Mouse (Mus musculus) neural tube, embryonic 14.5 days (tissue): Measurements from ENCODE around the gene Cnn3. TPM values are rescaled to one million over a fixed set of nuclear protein-coding genes. Genes with fewer than 3 reads are reported as not detected.
A peak's percentile ranks its signal among the peaks of the same experiment; 100 is the strongest.

ENCODE experiments used
- ATAC-seq: fragments of 200-750 bp; cut with Nextera tagmentation; 2 replicates; pipeline ENCODE4 v1.8.0; 2017; ENCODE audit warnings: low read depth, mild to moderate bottlenecking, moderate TSS enrichment, moderate library complexity
- H3K27ac ChIP-seq: fragments of 300-500 bp; sonication (generic); 2 replicates; pipeline ENCODE4 v1.5.1; 2014; ENCODE audit warnings: low read depth, mild to moderate bottlenecking, control low read depth, low read length, moderate library complexity, mixed read lengths
- H3K27me3 ChIP-seq: fragments of 300-500 bp; sonication (generic); 2 replicates; pipeline ENCODE4 v1.6.1; 2014; ENCODE audit warnings: low read length; ENCODE audit not compliant: control insufficient read depth, insufficient read depth
- H3K36me3 ChIP-seq: fragments of 300-500 bp; sonication (generic); 2 replicates; pipeline ENCODE4 v1.6.1; 2014; ENCODE audit warnings: low read length, mixed read lengths; ENCODE audit not compliant: control insufficient read depth, insufficient read depth
- H3K4me1 ChIP-seq: fragments of 300-500 bp; sonication (generic); 2 replicates; pipeline ENCODE4 v1.6.1; 2014; ENCODE audit warnings: low read length; ENCODE audit not compliant: control insufficient read depth, insufficient read depth
- H3K4me2 ChIP-seq: fragments of 300-500 bp; sonication (generic); 2 replicates; pipeline ENCODE4 v1.6.1; 2014; ENCODE audit warnings: mild to moderate bottlenecking, low read depth, low read length, control low read depth
- H3K4me3 ChIP-seq: fragments of 300-500 bp; sonication (generic); 2 replicates; pipeline ENCODE4 v1.5.1; 2014; ENCODE audit warnings: low read depth, low read length, control low read depth, mixed read lengths
- H3K9ac ChIP-seq: fragments of 300-500 bp; sonication (generic); replicated peaks from 2 replicates; pipeline ENCODE4 v1.6.1; 2014; ENCODE audit warnings: low read depth, mild to moderate bottlenecking, control low read depth, low read length, mixed read lengths
- H3K9me3 ChIP-seq: fragments of 300-500 bp; sonication (generic); 2 replicates; pipeline ENCODE4 v1.6.1; 2016; ENCODE audit warnings: low read length; ENCODE audit not compliant: control insufficient read depth
- WGBS: fragments of 180-500 bp; shearing (Covaris S2); extraction: QIAGEN DNeasy Blood & Tissue Kit; methylation state at CpG from one replicate; pipeline ENCODE4 v1.1.7; 2014; 5-methylcytosine and 5-hydroxymethylcytosine counted together
- polyA plus RNA-seq: library from polyadenylated mRNA; unstranded; fragments of >200 nt; fragmentation: Nextera tagmentation; extraction: Ambion mirVana; gene quantifications from 2 replicates; pipeline ENCODE4 v1.2.1, GENCODE M21; 2014

Cnn3 gene
- polyA plus RNA-seq, 1 experiment from 2014 or later: 409 TPM

GRCm38 (mm10) chr3:121441504-121441903, 15.2 kb downstream of the Cnn3 start:
- H3K36me3 ChIP-seq: no peaks in the 10 kb centered on the region
- H3K4me3 ChIP-seq: no peak overlapping the region
- WGBS: 98% methylated on average over 12 of the region's 12 CpGs
- no peak for ATAC-seq
- no peak overlapping the region for H3K9ac ChIP-seq
- no peaks in the 10 kb centered on the region for H3K9me3 ChIP-seq
- H3K4me1 ChIP-seq: peaks cover 6% of the 10 kb centered on the region; the same call in 1 of the 2 replicates
- no peak overlapping the region for H3K27ac ChIP-seq
- H3K4me2 ChIP-seq: no peak overlapping the region
- H3K27me3 ChIP-seq: no peaks in the 10 kb centered on the region

- no peak for ATAC-seq
- no peak overlapping the region for H3K4me2 ChIP-seq
- no peak overlapping the region for H3K27ac ChIP-seq
- H3K36me3 ChIP-seq: no peaks in the 10 kb centered on the region
- 92% methylated on average over 5 of the region's 5 CpGs for WGBS
- H3K4me3 ChIP-seq: no peak overlapping the region
- H3K9ac ChIP-seq: no peak overlapping the region
- peaks cover 3% of the 10 kb centered on the region; the same call in 1 of the 2 replicates for H3K4me1 ChIP-seq
- H3K9me3 ChIP-seq: no peaks in the 10 kb centered on the region
- H3K27me3 ChIP-seq: no peaks in the 10 kb centered on the region
Observed at GRCm38 (mm10) chr3:121442288-121442687, 16.0 kb downstream of the Cnn3 start.

- no peak overlapping the region for H3K4me3 ChIP-seq
- no peak overlapping the region for H3K27ac ChIP-seq
- H3K4me2 ChIP-seq: no peak overlapping the region
- no peak for ATAC-seq
- no peaks in the 10 kb centered on the region for H3K36me3 ChIP-seq
- no peak overlapping the region for H3K9ac ChIP-seq
- H3K4me1 ChIP-seq: peaks cover 17% of the 10 kb centered on the region
- no peaks in the 10 kb centered on the region for H3K27me3 ChIP-seq
- 83% methylated on average over 4 of the region's 4 CpGs for WGBS
- H3K9me3 ChIP-seq: no peaks in the 10 kb centered on the region
Observed at GRCm38 (mm10) chr3:121443861-121444271, 17.6 kb downstream of the Cnn3 start.

- Histone ChIP-seq H3K4me3 (no peak overlapping the region), H3K4me1 (peaks cover 19% of the 10 kb centered on the region), H3K9me3 (no peaks in the 10 kb centered on the region), H3K27me3 (no peaks in the 10 kb centered on the region), H3K4me2 (no peak overlapping the region), H3K27ac (no peak overlapping the region), H3K9ac (no peak overlapping the region), H3K36me3 (no peaks in the 10 kb centered on the region)
- ATAC-seq: no peak
- WGBS: 97% methylated on average over 6 of the region's 6 CpGs
Observed at GRCm38 (mm10) chr3:121444414-121444813, 18.1 kb downstream of the Cnn3 start.

GRCm38 (mm10) chr3:121446454-121446853, 20.2 kb downstream of the Cnn3 start:
- peaks cover 5% of the 10 kb centered on the region; the same call in 1 of the 2 replicates for H3K36me3 ChIP-seq
- WGBS: 74% methylated on average over 8 of the region's 8 CpGs
- H3K27me3 ChIP-seq: no peaks in the 10 kb centered on the region
- H3K9me3 ChIP-seq: no peaks in the 10 kb centered on the region
- no peak for ATAC-seq
- no peak overlapping the region for H3K4me3 ChIP-seq
- no peak overlapping the region for H3K9ac ChIP-seq
- no peak overlapping the region for H3K4me2 ChIP-seq
- H3K4me1 ChIP-seq: peaks cover 20% of the 10 kb centered on the region
- H3K27ac ChIP-seq: no peak overlapping the region

- Histone ChIP-seq H3K9me3 (no peaks in the 10 kb centered on the region), H3K27ac (peak overlapping the region; percentile 28; the same call in 1 of the 2 replicates), H3K9ac (no peak overlapping the region), H3K4me3 (no peak overlapping the region), H3K27me3 (no peaks in the 10 kb centered on the region), H3K36me3 (peaks cover 17% of the 10 kb centered on the region), H3K4me1 (peaks cover 20% of the 10 kb centered on the region), H3K4me2 (0 out of 2 replicates have a peak overlapping the region, but pooled peaks have one; percentile 20)
- WGBS: 18% methylated on average over 11 of the region's 11 CpGs
- peak; percentile 44; the same call in 1 of the 2 replicates for ATAC-seq
Observed at GRCm38 (mm10) chr3:121448029-121448468, 21.8 kb downstream of the Cnn3 start.

GRCm38 (mm10) chr3:121448606-121449005, 22.3 kb downstream of the Cnn3 start:
- Histone ChIP-seq H3K9ac (no peak overlapping the region), H3K27me3 (no peaks in the 10 kb centered on the region), H3K27ac (peak overlapping the region; percentile 34; the same call in 1 of the 2 replicates), H3K9me3 (no peaks in the 10 kb centered on the region), H3K36me3 (peaks cover 17% of the 10 kb centered on the region), H3K4me2 (peak overlapping the region; percentile 20; the same call in 1 of the 2 replicates), H3K4me1 (peaks cover 20% of the 10 kb centered on the region), H3K4me3 (no peak overlapping the region)
- 36% methylated on average over 8 of the region's 8 CpGs for WGBS
- peak; percentile 69 for ATAC-seq

GRCm38 (mm10) chr3:121449527-121449926, 23.2 kb downstream of the Cnn3 start:
- Histone ChIP-seq H3K4me2 (no peak overlapping the region), H3K36me3 (peaks cover 17% of the 10 kb centered on the region), H3K9me3 (no peaks in the 10 kb centered on the region), H3K4me1 (peaks cover 20% of the 10 kb centered on the region), H3K27ac (no peak overlapping the region), H3K9ac (no peak overlapping the region), H3K27me3 (no peaks in the 10 kb centered on the region), H3K4me3 (no peak overlapping the region)
- no peak for ATAC-seq
- WGBS: 73% methylated on average over 8 of the region's 8 CpGs

- H3K4me3 ChIP-seq: no peak overlapping the region
- H3K27me3 ChIP-seq: no peaks in the 10 kb centered on the region
- H3K9ac ChIP-seq: no peak overlapping the region
- H3K4me2 ChIP-seq: no peak overlapping the region
- no peak for ATAC-seq
- peaks cover 31% of the 10 kb centered on the region for H3K36me3 ChIP-seq
- H3K27ac ChIP-seq: no peak overlapping the region
- H3K4me1 ChIP-seq: peaks cover 17% of the 10 kb centered on the region
- WGBS: 67% methylated on average over 10 of the region's 10 CpGs
- H3K9me3 ChIP-seq: no peaks in the 10 kb centered on the region
Observed at GRCm38 (mm10) chr3:121451404-121451803, 25.1 kb downstream of the Cnn3 start.
